Mouse (Mus musculus): ENCODE data around the gene Rasip1. TPM values are rescaled to one million over a fixed set of nuclear protein-coding genes. Genes with fewer than 3 reads are reported as not detected.
A peak's percentile ranks its signal among the peaks of the same experiment; 100 is the strongest.

Gene Rasip1
- polyA plus RNA-seq (2014; fragmentation: Nextera tagmentation; extraction: Ambion mirVana): 22.4 and 24.3 TPM in 2 replicates

- H3K9me3 ChIP-seq (ENCODE audit: control insufficient read depth, low read length): no peaks in the 10 kb centered on the region
- peaks cover 7% of the 10 kb centered on the region for H3K27me3 ChIP-seq (ENCODE audit: control insufficient read depth, insufficient read depth, low read length)
- H3K4me1 ChIP-seq (ENCODE audit: control insufficient read depth in 2 of 2, insufficient read depth in 2 of 2, low read length in 2 of 2): peaks cover 3 to 9% of the 10 kb centered on the region in 2 experiments; a peak in 3 of 4 replicates
- peak within 1 kb of the TSS; percentile 97 for H3K4me2 ChIP-seq (ENCODE audit: low read length)
- H3K27ac ChIP-seq (replicated peaks in 1 of 2; ENCODE audit: control insufficient read depth in 1 of 2, insufficient read depth in 1 of 2, low read depth in 2 of 2, low read length in 2 of 2): peak within 1 kb of the TSS; percentile 76 to 82
- H3K36me3 ChIP-seq (ENCODE audit: control insufficient read depth, insufficient read depth, low read length): no peaks in the 10 kb centered on the region; the same call in 1 of the 2 replicates
- H3K4me3 ChIP-seq (ENCODE audit: control insufficient read depth in 1 of 2, insufficient read depth in 1 of 2, low read depth in 1 of 2, low read length in 2 of 2): peak within 1 kb of the TSS; percentile 60 to 65
- peak; percentile 29 for ATAC-seq (ENCODE audit: insufficient number of reproducible peaks, insufficient read depth, low FRiP score, low read depth)
- 57% methylated on average over 9 of the region's 9 CpGs for WGBS
- peak within 1 kb of the TSS; percentile 86 for H3K9ac ChIP-seq (ENCODE audit: low read length)
These were observed at the start of gene Rasip1 for GRCm38 (mm10) chr7:45627261-45627660. TSS of gene Rasip1 (plus strand) at chr7:45627488.

- H3K4me2 ChIP-seq (ENCODE audit: low read length): no peak overlapping the region
- H3K27me3 ChIP-seq (ENCODE audit: control insufficient read depth, insufficient read depth, low read length): no peaks in the 10 kb centered on the region
- no peak overlapping the region for H3K4me3 ChIP-seq (ENCODE audit: control insufficient read depth in 1 of 2, insufficient read depth in 1 of 2, low read depth in 1 of 2, low read length in 2 of 2)
- H3K9ac ChIP-seq (ENCODE audit: low read length): no peak overlapping the region
- no peaks in the 10 kb centered on the region for H3K9me3 ChIP-seq (ENCODE audit: control insufficient read depth, low read length)
- ATAC-seq (ENCODE audit: insufficient number of reproducible peaks, insufficient read depth, low FRiP score, low read depth): no peak
- peaks cover 0 to 3% of the 10 kb centered on the region in 2 experiments; a peak in 1 of 4 replicates for H3K4me1 ChIP-seq (ENCODE audit: control insufficient read depth in 2 of 2, insufficient read depth in 2 of 2, low read length in 2 of 2)
- no peak overlapping the region for H3K27ac ChIP-seq (replicated peaks in 1 of 2; ENCODE audit: control insufficient read depth in 1 of 2, insufficient read depth in 1 of 2, low read depth in 2 of 2, low read length in 2 of 2)
- peaks cover 46% of the 10 kb centered on the region for H3K36me3 ChIP-seq (ENCODE audit: control insufficient read depth, insufficient read depth, low read length)
- 88% methylated on average over 6 of the region's 6 CpGs for WGBS
These were observed 41.4 kb upstream of the Rasip1 start for GRCm38 (mm10) chr7:45585923-45586322.

DNA sequence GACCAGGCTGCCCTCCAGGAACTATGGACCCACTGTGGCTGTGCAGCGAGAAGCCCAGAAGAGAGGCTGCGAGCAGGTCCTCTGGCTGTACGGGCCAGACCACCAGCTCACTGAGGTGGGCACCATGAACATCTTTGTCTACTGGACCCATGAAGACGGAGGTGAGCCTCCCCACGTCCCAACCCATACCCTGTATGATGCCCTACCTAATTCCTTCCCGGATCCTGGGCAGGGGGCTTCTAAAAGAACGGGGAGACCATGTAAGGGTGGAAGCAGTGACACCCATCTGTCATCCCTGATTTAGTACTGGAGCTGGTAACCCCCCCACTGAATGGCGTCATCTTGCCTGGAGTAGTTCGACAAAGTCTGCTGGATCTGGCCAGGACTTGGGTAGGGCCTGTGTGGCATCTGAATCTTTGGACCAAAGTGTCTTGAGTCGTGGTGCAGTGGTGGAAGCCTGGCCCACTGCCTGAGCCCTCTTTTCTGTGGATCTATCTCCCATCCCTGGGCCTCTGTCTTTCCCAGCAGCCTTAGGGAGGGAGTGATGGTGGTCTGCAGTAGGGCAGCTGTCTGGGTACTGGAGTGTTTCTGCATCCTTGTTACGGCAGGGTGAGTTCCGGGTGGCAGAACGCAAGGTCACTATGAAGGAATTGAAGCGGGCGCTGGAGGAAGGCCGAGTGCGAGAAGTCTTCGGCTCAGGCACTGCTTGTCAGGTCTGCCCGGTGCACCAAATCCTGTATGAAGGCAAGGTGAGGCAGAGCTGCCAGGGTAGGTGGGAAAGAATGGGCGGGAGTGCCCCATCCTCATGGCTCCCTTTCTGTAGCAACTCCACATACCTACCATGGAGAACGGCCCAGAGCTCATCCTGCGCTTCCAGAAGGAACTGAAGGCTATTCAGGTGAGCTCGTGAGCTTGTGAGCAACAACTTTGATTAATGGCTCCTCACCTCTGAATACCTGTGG lies 39.4 kb upstream of the Rasip1 start:
- H3K4me3 ChIP-seq (ENCODE audit: control insufficient read depth in 1 of 2, insufficient read depth in 1 of 2, low read depth in 1 of 2, low read length in 2 of 2): no peak overlapping the region
- H3K36me3 ChIP-seq (ENCODE audit: control insufficient read depth, insufficient read depth, low read length): peaks cover 31% of the 10 kb centered on the region
- WGBS: 93% methylated on average over 23 of the region's 23 CpGs
- no peaks in the 10 kb centered on the region for H3K27me3 ChIP-seq (ENCODE audit: control insufficient read depth, insufficient read depth, low read length)
- peaks cover 0 to 3% of the 10 kb centered on the region in 2 experiments; a peak in 1 of 4 replicates for H3K4me1 ChIP-seq (ENCODE audit: control insufficient read depth in 2 of 2, insufficient read depth in 2 of 2, low read length in 2 of 2)
- ATAC-seq (ENCODE audit: insufficient number of reproducible peaks, insufficient read depth, low FRiP score, low read depth): no peak
- H3K4me2 ChIP-seq (ENCODE audit: low read length): no peak overlapping the region
- no peaks in the 10 kb centered on the region for H3K9me3 ChIP-seq (ENCODE audit: control insufficient read depth, low read length)
- H3K9ac ChIP-seq (ENCODE audit: low read length): no peak overlapping the region
- no peak overlapping the region for H3K27ac ChIP-seq (replicated peaks in 1 of 2; ENCODE audit: control insufficient read depth in 1 of 2, insufficient read depth in 1 of 2, low read depth in 2 of 2, low read length in 2 of 2)

DNA sequence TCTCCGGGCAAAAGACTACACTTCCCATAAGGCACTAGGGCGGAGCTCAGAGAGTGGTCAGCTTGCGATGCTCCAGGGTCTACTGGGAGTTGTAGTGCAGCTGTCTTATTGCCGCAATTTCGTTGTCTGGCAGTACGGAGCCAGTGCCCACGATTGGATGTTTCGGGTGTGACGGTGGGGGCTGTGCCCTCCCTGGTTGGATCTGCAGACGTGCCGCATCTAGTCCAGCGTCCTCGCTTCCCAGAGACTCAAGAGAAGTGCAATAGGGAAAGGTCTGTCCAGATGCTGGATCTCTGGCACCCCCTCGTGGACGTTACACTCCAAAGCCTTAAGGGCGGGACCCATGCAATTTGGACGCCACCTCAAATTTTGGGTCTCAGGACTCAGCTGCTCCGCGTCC lies 38.1 kb upstream of the Rasip1 start:
- Histone ChIP-seq H3K9ac (ENCODE audit: low read length) (peak overlapping the region; percentile 18; the same call in 1 of the 2 replicates), H3K27ac (replicated peaks in 1 of 2; ENCODE audit: control insufficient read depth in 1 of 2, insufficient read depth in 1 of 2, low read depth in 2 of 2, low read length in 2 of 2) (no peak overlapping the region), H3K27me3 (ENCODE audit: control insufficient read depth, insufficient read depth, low read length) (no peaks in the 10 kb centered on the region), H3K36me3 (ENCODE audit: control insufficient read depth, insufficient read depth, low read length) (peaks cover 28% of the 10 kb centered on the region), H3K4me2 (ENCODE audit: low read length) (peak overlapping the region; percentile 63), H3K4me3 (ENCODE audit: control insufficient read depth in 1 of 2, insufficient read depth in 1 of 2, low read depth in 1 of 2, low read length in 2 of 2) (peak overlapping the region; percentile 32 to 41), H3K9me3 (ENCODE audit: control insufficient read depth, low read length) (no peaks in the 10 kb centered on the region), H3K4me1 (ENCODE audit: control insufficient read depth in 2 of 2, insufficient read depth in 2 of 2, low read length in 2 of 2) (peaks cover 0 to 3% of the 10 kb centered on the region in 2 experiments; a peak in 1 of 4 replicates)
- ATAC-seq (ENCODE audit: insufficient number of reproducible peaks, insufficient read depth, low FRiP score, low read depth): peak; percentile 95
- WGBS: 3% methylated on average over 19 of the region's 19 CpGs

GRCm38 (mm10) chr7:45589898-45590297 lies 37.4 kb upstream of the Rasip1 start:
- Histone ChIP-seq H3K36me3 (ENCODE audit: control insufficient read depth, insufficient read depth, low read length) (peaks cover 21% of the 10 kb centered on the region), H3K4me2 (ENCODE audit: low read length) (no peak overlapping the region), H3K4me3 (ENCODE audit: control insufficient read depth in 1 of 2, insufficient read depth in 1 of 2, low read depth in 1 of 2, low read length in 2 of 2) (no peak overlapping the region), H3K9me3 (ENCODE audit: control insufficient read depth, low read length) (no peaks in the 10 kb centered on the region), H3K9ac (ENCODE audit: low read length) (no peak overlapping the region), H3K27ac (replicated peaks in 1 of 2; ENCODE audit: control insufficient read depth in 1 of 2, insufficient read depth in 1 of 2, low read depth in 2 of 2, low read length in 2 of 2) (no peak overlapping the region), H3K4me1 (ENCODE audit: control insufficient read depth in 2 of 2, insufficient read depth in 2 of 2, low read length in 2 of 2) (peaks cover 0 to 3% of the 10 kb centered on the region in 2 experiments; a peak in 1 of 4 replicates), H3K27me3 (ENCODE audit: control insufficient read depth, insufficient read depth, low read length) (no peaks in the 10 kb centered on the region)
- no peak for ATAC-seq (ENCODE audit: insufficient number of reproducible peaks, insufficient read depth, low FRiP score, low read depth)
- WGBS: 93% methylated on average over 5 of the region's 5 CpGs

- Histone ChIP-seq H3K4me2 (ENCODE audit: low read length) (no peak overlapping the region), H3K36me3 (ENCODE audit: control insufficient read depth, insufficient read depth, low read length) (peaks cover 11% of the 10 kb centered on the region), H3K27me3 (ENCODE audit: control insufficient read depth, insufficient read depth, low read length) (no peaks in the 10 kb centered on the region), H3K9ac (ENCODE audit: low read length) (no peak overlapping the region), H3K4me3 (ENCODE audit: control insufficient read depth in 1 of 2, insufficient read depth in 1 of 2, low read depth in 1 of 2, low read length in 2 of 2) (no peak overlapping the region), H3K27ac (replicated peaks in 1 of 2; ENCODE audit: control insufficient read depth in 1 of 2, insufficient read depth in 1 of 2, low read depth in 2 of 2, low read length in 2 of 2) (no peak overlapping the region), H3K9me3 (ENCODE audit: control insufficient read depth, low read length) (no peaks in the 10 kb centered on the region), H3K4me1 (ENCODE audit: control insufficient read depth in 2 of 2, insufficient read depth in 2 of 2, low read length in 2 of 2) (peaks cover 0 to 3% of the 10 kb centered on the region in 2 experiments; a peak in 1 of 4 replicates)
- 65% methylated on average over 3 of the region's 3 CpGs for WGBS
- ATAC-seq (ENCODE audit: insufficient number of reproducible peaks, insufficient read depth, low FRiP score, low read depth): no peak
These were observed 36.4 kb upstream of the Rasip1 start for GRCm38 (mm10) chr7:45590874-45591273.

GRCm38 (mm10) chr7:45591880-45592279 lies 35.4 kb upstream of the Rasip1 start:
- Histone ChIP-seq H3K9me3 (ENCODE audit: control insufficient read depth, low read length) (no peaks in the 10 kb centered on the region), H3K4me2 (ENCODE audit: low read length) (no peak overlapping the region), H3K4me3 (ENCODE audit: control insufficient read depth in 1 of 2, insufficient read depth in 1 of 2, low read depth in 1 of 2, low read length in 2 of 2) (no peak overlapping the region), H3K4me1 (ENCODE audit: control insufficient read depth in 2 of 2, insufficient read depth in 2 of 2, low read length in 2 of 2) (peaks cover 0 to 3% of the 10 kb centered on the region in 2 experiments; a peak in 1 of 4 replicates), H3K36me3 (ENCODE audit: control insufficient read depth, insufficient read depth, low read length) (peaks cover 4% of the 10 kb centered on the region; the same call in 1 of the 2 replicates), H3K27ac (replicated peaks in 1 of 2; ENCODE audit: control insufficient read depth in 1 of 2, insufficient read depth in 1 of 2, low read depth in 2 of 2, low read length in 2 of 2) (no peak overlapping the region), H3K9ac (ENCODE audit: low read length) (no peak overlapping the region), H3K27me3 (ENCODE audit: control insufficient read depth, insufficient read depth, low read length) (no peaks in the 10 kb centered on the region)
- ATAC-seq (ENCODE audit: insufficient number of reproducible peaks, insufficient read depth, low FRiP score, low read depth): no peak
- WGBS: 75% methylated on average over 7 of the region's 7 CpGs
